Mouse (Mus musculus) lung, adult 2 months (tissue): ENCODE data around the gene Otud7a.

Source experiments
- CTCF ChIP-seq: fragments of 200-500 bp; IDR thresholded peaks from 2 replicates; pipeline ENCODE4 v1.5.1; 2011; ENCODE audit warnings: mild to moderate bottlenecking, low read length, control low read depth; ENCODE audit not compliant: insufficient read depth
- POLR2A ChIP-seq: fragments of 200-500 bp; IDR thresholded peaks from 2 replicates; pipeline ENCODE4 v1.6.1; 2011; ENCODE audit warnings: low read depth, mild to moderate bottlenecking, control low read depth, low read length, borderline replicate concordance; ENCODE audit errors: extremely low read depth

DNA sequence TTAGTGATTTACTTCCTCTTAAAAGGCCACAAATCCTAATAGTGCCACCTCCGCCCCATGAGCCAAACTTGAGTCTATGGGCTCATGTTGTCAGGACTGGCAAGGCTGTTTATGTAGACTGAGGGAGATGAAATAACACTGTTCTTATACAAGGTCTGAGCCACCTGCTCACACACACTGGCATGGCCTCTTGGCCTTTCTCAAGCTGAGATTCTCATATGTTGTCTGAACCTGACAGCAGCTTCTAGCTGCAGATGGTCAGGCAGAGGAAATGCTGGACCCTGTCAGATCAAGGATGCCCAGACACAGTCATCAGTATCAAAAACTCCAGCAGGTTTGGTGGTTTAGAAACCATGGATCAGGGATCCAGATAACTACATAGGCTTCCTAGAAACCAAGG lies 328.7 kb downstream of the Otud7a start:
- TF ChIP-seq CTCF: no peak
- no peak for TF ChIP-seq POLR2A
